Mouse (Mus musculus) forebrain, embryonic 12.5 days (tissue): ENCODE measurements at regions not wholly inside any gene's neighbourhood (a gene's known extent, or its start where the extent isn't known, plus 50 kb on each side); places are given as distances from the start of the nearest gene placed in this dataset.

ENCODE experiments used
- ATAC-seq: fragments of 200-750 bp; cut with Nextera tagmentation; 2 replicates; pipeline ENCODE4 v1.8.0; 2017; ENCODE audit warnings: moderate TSS enrichment; ENCODE audit not compliant: low FRiP score
- H3K27ac ChIP-seq: fragments of 300-500 bp; sonication (generic); 2 replicates; pipeline ENCODE4 v1.5.1; 2016; ENCODE audit warnings: mild to moderate bottlenecking
- H3K27me3 ChIP-seq: fragments of 300-500 bp; sonication (generic); 2 replicates; pipeline ENCODE4 v1.6.1; 2016; ENCODE audit warnings: mild to moderate bottlenecking
- H3K36me3 ChIP-seq: fragments of 300-500 bp; sonication (generic); replicated peaks from 2 replicates; pipeline ENCODE4 v1.6.1; 2016; ENCODE audit warnings: mild to moderate bottlenecking
- H3K4me1 ChIP-seq: fragments of 300-500 bp; sonication (generic); 2 replicates; pipeline ENCODE4 v1.6.1; 2016
- H3K4me2 ChIP-seq: fragments of 300-500 bp; sonication (generic); 2 replicates; pipeline ENCODE4 v1.6.1; 2016; ENCODE audit warnings: mild to moderate bottlenecking, moderate library complexity
- H3K4me3 ChIP-seq: fragments of 300-500 bp; sonication (generic); replicated peaks from 2 replicates; pipeline ENCODE4 v1.5.1; 2016; ENCODE audit warnings: mild to moderate bottlenecking
- H3K9ac ChIP-seq: fragments of 300-500 bp; sonication (generic); 2 replicates; pipeline ENCODE4 v1.6.1; 2016; ENCODE audit warnings: mild to moderate bottlenecking
- H3K9me3 ChIP-seq: fragments of 300-500 bp; sonication (generic); 2 replicates; pipeline ENCODE4 v1.6.1; 2016
- WGBS: fragments of 180-500 bp; shearing (Covaris S2); methylation state at CpG from one replicate; pipeline ENCODE4 v1.1.7; 2016; 5-methylcytosine and 5-hydroxymethylcytosine counted together

DNA sequence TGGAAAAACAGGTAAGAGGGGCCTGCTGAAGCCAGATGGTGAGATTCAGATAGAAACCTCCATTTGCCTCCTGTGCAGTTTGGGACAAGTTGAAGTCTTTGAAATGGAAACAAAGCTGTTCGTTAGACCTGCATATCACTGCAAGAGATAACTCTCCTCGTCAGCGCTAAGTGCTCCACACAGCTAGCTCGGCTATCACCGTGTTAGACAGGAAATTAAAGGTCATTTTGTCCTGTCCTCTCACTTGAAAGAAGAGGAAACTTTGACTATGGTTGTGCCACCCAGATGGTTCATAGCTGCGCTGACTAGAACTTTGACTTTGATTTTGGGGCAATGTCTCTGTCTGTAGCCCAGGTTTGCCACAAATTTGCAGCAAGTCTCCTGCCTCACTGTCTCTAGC, 198.5 kb upstream of the Bcl6 start:
- Histone ChIP-seq H3K9me3 (no peaks in the 10 kb centered on the region), H3K36me3 (no peaks in the 10 kb centered on the region), H3K27me3 (no peaks in the 10 kb centered on the region), H3K4me1 (no peaks in the 10 kb centered on the region), H3K4me2 (no peak overlapping the region), H3K4me3 (no peak overlapping the region), H3K9ac (no peak overlapping the region), H3K27ac (no peak overlapping the region)
- no peak for ATAC-seq
- 84% methylated on average over 6 of the region's 6 CpGs for WGBS

DNA sequence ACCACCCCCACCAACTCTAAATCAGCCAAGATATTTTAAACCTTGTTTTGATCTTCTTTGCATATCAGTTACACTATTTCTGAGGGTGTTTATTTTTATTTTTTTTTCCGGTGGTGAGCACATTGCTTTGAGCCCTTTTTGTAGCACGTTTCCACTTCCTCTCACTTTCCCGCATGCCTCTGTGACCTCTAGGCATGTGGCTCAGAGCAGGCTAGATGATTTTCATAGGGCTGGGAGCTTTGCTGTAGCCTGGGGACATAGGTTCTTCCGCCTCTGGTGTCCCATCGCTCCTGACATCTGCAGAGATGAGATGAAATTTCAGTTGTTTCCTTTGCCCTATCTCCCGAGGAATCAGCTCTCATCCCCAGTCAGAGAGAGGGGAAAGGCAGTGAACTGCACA, 197.3 kb upstream of the Bcl6 start:
- H3K9ac ChIP-seq = no peak overlapping the region
- H3K4me1 ChIP-seq = no peaks in the 10 kb centered on the region
- no peak overlapping the region for H3K27ac ChIP-seq
- no peaks in the 10 kb centered on the region for H3K36me3 ChIP-seq
- no peak for ATAC-seq
- H3K4me2 ChIP-seq = no peak overlapping the region
- 80% methylated on average over 6 of the region's 6 CpGs for WGBS
- H3K9me3 ChIP-seq = no peaks in the 10 kb centered on the region
- no peaks in the 10 kb centered on the region for H3K27me3 ChIP-seq
- no peak overlapping the region for H3K4me3 ChIP-seq

DNA sequence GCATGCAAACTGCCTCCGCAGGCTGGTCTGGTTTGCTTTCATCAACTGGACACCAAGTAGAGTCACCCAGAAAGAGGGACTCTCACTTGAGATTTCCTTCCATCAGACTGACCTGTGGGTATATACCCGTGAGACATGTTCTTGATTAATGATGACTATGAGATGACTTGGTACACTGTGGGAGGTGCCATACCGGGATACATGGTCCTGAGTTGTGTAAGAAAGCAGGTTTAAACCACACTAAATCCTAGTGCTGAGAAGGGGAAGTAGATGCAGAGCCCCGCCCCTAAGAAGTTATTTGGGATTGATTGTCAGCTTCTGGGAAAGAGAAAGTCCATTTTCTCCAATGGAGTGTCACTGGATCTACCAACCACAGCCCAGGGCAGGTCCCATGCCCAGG, 196.2 kb upstream of the Bcl6 start:
- Histone ChIP-seq H3K4me2 (no peak overlapping the region), H3K4me1 (no peaks in the 10 kb centered on the region), H3K36me3 (no peaks in the 10 kb centered on the region), H3K4me3 (no peak overlapping the region), H3K27ac (no peak overlapping the region), H3K9me3 (no peaks in the 10 kb centered on the region), H3K27me3 (no peaks in the 10 kb centered on the region), H3K9ac (no peak overlapping the region)
- ATAC-seq = no peak
- WGBS = 85% methylated on average over 4 of the region's 4 CpGs

DNA sequence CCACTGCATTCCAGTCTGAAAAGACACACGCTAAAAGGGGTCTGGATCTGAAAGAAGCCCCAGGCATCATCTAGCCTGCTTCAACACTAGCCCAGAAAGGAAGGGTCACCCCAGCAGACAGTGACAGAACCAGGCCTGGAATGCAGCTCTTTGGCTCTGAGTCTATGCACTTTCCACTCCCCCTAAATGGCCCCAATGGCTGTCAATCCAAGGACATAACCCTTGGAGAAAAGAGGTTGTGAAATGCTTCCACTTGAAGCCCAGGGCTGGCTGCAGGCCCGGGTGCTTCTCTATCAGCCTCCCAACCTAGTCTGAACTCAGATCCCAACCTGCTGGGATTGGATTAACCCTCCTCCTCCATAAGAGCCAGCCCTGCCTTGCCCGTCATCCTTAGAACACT, 194.6 kb upstream of the Bcl6 start:
- H3K36me3 ChIP-seq = no peaks in the 10 kb centered on the region
- 82% methylated on average over 3 of the region's 3 CpGs for WGBS
- H3K27me3 ChIP-seq = no peaks in the 10 kb centered on the region
- no peak overlapping the region for H3K4me3 ChIP-seq
- H3K4me1 ChIP-seq = no peaks in the 10 kb centered on the region
- no peak overlapping the region for H3K9ac ChIP-seq
- H3K27ac ChIP-seq = no peak overlapping the region
- H3K4me2 ChIP-seq = no peak overlapping the region
- no peak for ATAC-seq
- no peaks in the 10 kb centered on the region for H3K9me3 ChIP-seq

DNA sequence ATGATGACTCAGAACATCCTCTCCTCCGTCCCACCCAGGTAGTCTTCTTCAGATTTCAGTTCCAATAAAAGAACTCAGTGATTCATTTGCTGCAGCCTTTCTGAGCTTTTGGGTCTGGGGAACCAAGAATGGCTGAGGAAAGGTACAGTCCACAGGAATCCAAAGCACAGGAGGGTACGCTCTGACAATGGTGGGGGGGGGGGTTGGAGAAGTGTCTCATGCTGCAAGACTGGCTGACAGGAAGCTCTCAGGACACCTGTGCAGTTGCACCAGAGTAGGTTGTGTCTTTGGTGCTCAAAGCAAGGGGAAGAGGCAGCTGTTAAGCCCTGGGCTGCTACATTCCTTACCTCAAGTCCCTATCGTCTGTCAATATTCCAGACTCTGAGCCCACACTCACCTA, 192.7 kb upstream of the Bcl6 start:
- no peaks in the 10 kb centered on the region for H3K4me1 ChIP-seq
- no peak for ATAC-seq
- H3K4me2 ChIP-seq = no peak overlapping the region
- H3K36me3 ChIP-seq = no peaks in the 10 kb centered on the region
- H3K27ac ChIP-seq = no peak overlapping the region
- no peaks in the 10 kb centered on the region for H3K9me3 ChIP-seq
- H3K4me3 ChIP-seq = no peak overlapping the region
- WGBS = 95% methylated on average over 3 of the region's 3 CpGs
- no peak overlapping the region for H3K9ac ChIP-seq
- no peaks in the 10 kb centered on the region for H3K27me3 ChIP-seq

DNA sequence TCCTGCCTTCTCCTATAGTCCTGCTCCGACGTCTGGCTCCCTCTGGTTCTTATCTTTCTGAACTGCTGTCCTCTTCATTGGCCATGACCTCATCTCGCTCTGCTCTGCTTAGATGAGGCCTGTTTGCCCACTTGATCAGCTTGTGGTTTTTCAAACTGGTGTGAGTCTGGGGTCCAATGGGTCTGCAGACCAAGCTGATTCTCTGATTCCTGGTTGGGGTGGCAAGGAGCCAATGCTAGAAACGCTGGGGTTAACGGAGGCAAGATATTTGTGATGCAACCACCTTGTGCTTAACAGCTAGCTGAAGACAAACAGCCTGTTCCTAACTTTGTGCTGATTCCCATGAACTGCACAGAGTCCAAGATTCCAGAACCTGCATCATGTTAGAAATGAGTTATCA, 192.0 kb upstream of the Bcl6 start:
- ATAC-seq = no peak
- Histone ChIP-seq H3K36me3 (no peaks in the 10 kb centered on the region), H3K9ac (no peak overlapping the region), H3K9me3 (no peaks in the 10 kb centered on the region), H3K27me3 (no peaks in the 10 kb centered on the region), H3K4me1 (no peaks in the 10 kb centered on the region), H3K27ac (no peak overlapping the region), H3K4me3 (no peak overlapping the region), H3K4me2 (no peak overlapping the region)
- WGBS = 91% methylated on average over 5 of the region's 5 CpGs

DNA sequence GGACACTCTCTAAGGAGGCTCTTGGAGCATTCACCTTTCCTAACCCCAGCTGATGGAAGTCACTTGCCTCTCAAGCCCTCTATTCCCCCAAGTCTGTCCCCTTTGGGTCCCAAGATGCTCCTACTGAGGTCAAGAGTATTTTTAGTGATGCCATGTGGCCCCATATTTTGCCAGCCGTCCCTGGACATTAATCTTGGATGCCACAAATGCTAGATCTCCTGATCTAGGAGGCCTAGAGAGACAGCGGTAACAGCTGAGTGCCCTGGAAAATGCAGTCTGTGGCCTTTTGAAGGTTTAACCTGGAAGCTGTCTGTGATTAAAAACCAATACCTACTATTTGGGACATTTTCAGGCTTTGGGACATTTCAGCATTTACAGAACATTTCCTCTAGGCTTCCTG, 188.9 kb upstream of the Bcl6 start:
- H3K4me3 ChIP-seq = no peak overlapping the region

DNA sequence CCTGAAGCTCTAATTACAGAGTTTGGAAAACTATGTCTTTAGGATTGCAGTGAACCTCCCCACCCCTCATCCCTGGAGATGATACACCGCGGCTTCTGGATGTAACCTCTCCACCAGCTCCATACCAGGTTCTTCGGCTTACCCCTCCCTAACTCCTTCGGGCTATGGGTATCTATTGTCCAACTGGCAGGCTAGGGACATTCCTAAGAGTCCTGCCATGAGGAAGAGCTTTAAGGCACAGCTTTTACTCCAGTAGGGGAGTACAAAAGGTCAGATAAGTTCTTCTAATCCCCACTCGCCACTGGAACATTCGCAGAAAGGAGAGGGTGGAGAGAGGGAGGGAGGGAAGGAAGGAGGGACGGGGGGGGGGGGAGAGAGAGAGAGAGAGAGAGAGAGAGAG, 188.5 kb upstream of the Bcl6 start:
- no peaks in the 10 kb centered on the region for H3K36me3 ChIP-seq
- 47% methylated on average over 7 of the region's 7 CpGs for WGBS

More for the DNA sequence above, 188.9 kb upstream of the Bcl6 start:
- no peaks in the 10 kb centered on the region for H3K27me3 ChIP-seq
- 95% methylated on average over 2 of the region's 2 CpGs for WGBS
- H3K9ac ChIP-seq = no peak overlapping the region
- no peak overlapping the region for H3K27ac ChIP-seq
- H3K4me2 ChIP-seq = no peak overlapping the region
- ATAC-seq = no peak
- H3K4me1 ChIP-seq = no peaks in the 10 kb centered on the region
- no peaks in the 10 kb centered on the region for H3K9me3 ChIP-seq
- no peaks in the 10 kb centered on the region for H3K36me3 ChIP-seq

DNA sequence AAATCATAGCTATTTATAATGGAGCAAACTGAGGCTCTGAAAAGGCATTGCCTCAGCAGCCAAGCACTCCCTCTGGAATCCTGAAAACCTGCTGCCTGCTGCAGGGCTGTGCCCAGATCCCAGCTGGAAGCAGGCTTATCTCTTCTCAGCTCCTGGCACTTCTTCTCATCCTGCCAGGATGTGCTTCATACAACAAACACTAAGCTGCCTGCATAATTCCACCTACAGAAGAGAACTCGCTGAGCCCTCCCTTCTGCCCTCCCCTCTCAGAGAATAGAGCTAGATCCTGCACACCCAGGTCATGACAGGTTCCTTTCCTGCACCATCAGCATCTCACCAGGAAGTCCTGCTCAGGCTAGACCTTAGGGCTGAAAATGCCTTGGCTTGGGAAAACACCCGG, 187.4 kb upstream of the Bcl6 start:
- Histone ChIP-seq H3K4me1 (no peaks in the 10 kb centered on the region), H3K4me2 (no peak overlapping the region), H3K27ac (no peak overlapping the region), H3K4me3 (no peak overlapping the region), H3K36me3 (no peaks in the 10 kb centered on the region), H3K9ac (no peak overlapping the region), H3K9me3 (no peaks in the 10 kb centered on the region), H3K27me3 (no peaks in the 10 kb centered on the region)
- 61% methylated on average over 2 of the region's 2 CpGs for WGBS
- ATAC-seq = no peak

More for the DNA sequence above, 188.5 kb upstream of the Bcl6 start:
- no peak overlapping the region for H3K4me3 ChIP-seq
- H3K27me3 ChIP-seq = no peaks in the 10 kb centered on the region
- no peak for ATAC-seq
- no peak overlapping the region for H3K9ac ChIP-seq
- H3K4me1 ChIP-seq = no peaks in the 10 kb centered on the region
- H3K9me3 ChIP-seq = no peaks in the 10 kb centered on the region
- H3K27ac ChIP-seq = no peak overlapping the region
- no peak overlapping the region for H3K4me2 ChIP-seq

DNA sequence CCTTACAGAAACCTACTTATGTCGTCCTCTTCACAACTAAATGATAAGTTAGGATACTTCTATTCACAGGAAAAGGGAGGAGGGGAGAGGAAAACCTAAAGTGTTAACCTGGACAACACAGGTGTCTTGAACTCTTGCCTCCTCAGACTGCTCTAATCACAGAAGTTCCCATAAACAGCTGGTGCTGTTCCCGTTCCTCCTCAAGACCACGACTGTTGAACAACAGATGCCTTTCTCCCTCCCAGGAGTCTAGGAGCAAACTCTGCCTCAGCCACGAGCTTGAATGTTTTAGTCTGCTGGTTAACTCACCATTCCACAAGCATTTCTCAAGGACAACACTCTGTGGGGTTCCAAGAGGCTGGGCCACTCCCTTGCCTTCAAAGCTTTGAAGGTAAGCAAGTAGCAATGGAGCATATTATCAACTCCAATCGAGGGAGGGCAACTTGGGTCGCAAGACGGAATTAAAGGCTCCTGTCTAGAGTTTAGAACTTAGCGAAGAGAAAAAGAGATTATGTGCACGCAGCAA, 186.6 kb upstream of the Bcl6 start:
- no peak for ATAC-seq
- Histone ChIP-seq H3K27ac (no peak overlapping the region), H3K36me3 (no peaks in the 10 kb centered on the region), H3K9ac (no peak overlapping the region), H3K4me1 (no peaks in the 10 kb centered on the region), H3K4me2 (no peak overlapping the region), H3K4me3 (no peak overlapping the region), H3K27me3 (no peaks in the 10 kb centered on the region), H3K9me3 (no peaks in the 10 kb centered on the region)
- WGBS = 77% methylated on average over 9 of the region's 9 CpGs

DNA sequence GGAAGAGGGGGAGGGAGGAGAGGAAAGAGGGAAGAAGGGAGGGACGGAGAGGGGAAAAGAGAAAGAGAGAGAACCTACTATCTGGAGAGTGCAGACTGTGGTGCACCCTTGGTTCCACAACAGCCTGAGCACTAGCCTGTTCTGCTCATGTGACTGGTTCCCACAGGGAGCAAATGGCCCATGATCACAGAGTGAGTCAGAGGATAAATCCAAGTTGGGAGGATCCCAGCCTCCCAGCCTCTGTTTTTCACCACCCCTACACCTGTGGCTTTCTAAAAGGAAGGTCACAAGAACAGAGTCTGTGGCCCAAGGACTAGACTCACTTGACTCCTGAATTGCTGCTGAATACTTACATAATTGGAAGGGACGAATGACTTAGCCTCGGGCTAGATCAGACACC, 185.9 kb upstream of the Bcl6 start:
- ATAC-seq = no peak
- Histone ChIP-seq H3K9ac (no peak overlapping the region), H3K4me1 (no peaks in the 10 kb centered on the region), H3K9me3 (no peaks in the 10 kb centered on the region), H3K27me3 (no peaks in the 10 kb centered on the region), H3K36me3 (no peaks in the 10 kb centered on the region), H3K27ac (no peak overlapping the region), H3K4me2 (no peak overlapping the region), H3K4me3 (no peak overlapping the region)
- WGBS = 83% methylated on average over 3 of the region's 3 CpGs

DNA sequence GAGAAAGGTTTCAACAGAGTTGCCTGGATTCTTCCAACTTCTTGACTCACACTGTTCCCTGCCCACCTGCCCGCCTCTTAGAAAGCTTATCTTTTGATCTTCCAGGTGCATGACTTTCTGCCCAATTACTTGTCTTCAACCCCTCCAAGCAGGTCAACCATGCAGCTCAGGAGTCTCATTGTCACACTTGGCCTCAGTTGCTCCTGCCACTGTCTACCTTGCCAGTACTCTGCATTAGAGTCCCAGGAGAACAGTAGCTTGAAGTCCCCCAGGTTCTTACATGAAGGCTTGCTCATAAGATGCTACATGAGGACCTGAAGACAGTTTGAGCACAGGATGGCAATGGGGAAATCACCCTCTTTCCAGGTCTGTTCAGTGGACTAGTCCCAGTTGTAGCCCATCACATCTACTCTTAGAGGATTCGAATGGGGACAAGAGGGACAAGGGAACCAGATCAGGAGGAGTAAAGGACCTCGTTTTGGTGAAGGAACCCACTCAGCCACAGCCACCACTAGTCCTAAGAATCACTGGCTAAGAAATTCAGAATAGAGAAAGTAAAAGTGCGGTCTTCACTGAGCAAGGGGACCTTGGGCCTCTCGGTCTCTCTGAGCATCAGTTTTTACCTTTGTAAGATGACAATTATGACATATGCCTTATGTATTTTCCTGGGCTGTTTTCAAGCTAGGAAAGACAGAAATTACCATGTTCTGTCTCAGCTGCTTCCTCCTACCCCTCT, 185.3 kb upstream of the Bcl6 start:
- Histone ChIP-seq H3K4me2 (no peak overlapping the region), H3K9me3 (no peaks in the 10 kb centered on the region), H3K9ac (no peak overlapping the region), H3K27me3 (no peaks in the 10 kb centered on the region), H3K27ac (no peak overlapping the region), H3K4me3 (no peak overlapping the region), H3K4me1 (no peaks in the 10 kb centered on the region), H3K36me3 (no peaks in the 10 kb centered on the region)
- 88% methylated on average over 5 of the region's 5 CpGs for WGBS
- no peak for ATAC-seq

DNA sequence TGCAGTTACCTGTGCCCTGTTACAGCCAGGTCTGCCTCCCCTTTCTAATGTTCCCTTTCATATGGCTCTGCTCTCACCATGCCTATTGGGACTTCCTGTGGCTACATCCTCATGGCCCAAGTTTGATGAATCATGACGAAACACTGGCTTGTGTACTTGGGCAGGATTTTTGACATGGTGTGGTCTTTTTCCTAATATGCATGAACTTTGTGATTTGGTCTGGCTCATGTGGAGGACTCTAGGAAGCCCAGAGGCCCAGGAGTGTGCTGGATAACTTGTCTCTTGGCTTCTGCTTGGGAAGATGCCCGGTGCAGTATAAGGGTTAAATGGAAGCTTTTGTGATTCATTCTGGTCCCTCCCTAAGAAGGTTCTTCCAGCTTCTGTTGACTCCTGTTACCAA, 184.0 kb upstream of the Bcl6 start:
- Histone ChIP-seq H3K27ac (no peak overlapping the region), H3K4me1 (no peaks in the 10 kb centered on the region), H3K9me3 (no peaks in the 10 kb centered on the region), H3K27me3 (no peaks in the 10 kb centered on the region), H3K4me2 (no peak overlapping the region), H3K9ac (no peak overlapping the region), H3K36me3 (no peaks in the 10 kb centered on the region), H3K4me3 (no peak overlapping the region)
- no peak for ATAC-seq
- 95% methylated on average over 2 of the region's 2 CpGs for WGBS
